Mouse (Mus musculus): ENCODE results near the gene Sema3b. TPM values are rescaled to one million over a fixed set of nuclear protein-coding genes. Genes with fewer than 3 reads are reported as not detected.

Sema3b gene
- polyA plus RNA-seq, 1 experiment, result 95.6 TPM

GRCm38 (mm10) chr9:107599433-107599832 lies 9.6 kb downstream of the Sema3b start:
- H3K4me3 ChIP-seq (replicated peaks; ENCODE audit: extremely low read depth, low read depth, low read length), result no peak overlapping the region
- H3K4me1 ChIP-seq (ENCODE audit: control insufficient read depth, insufficient read depth, low read length), result peaks cover 12% of the 10 kb centered on the region; the same call in 1 of the 2 replicates
- 89% methylated on average over 9 of the region's 9 CpGs for WGBS
- DNase-seq, result no peak
- no peak for TF ChIP-seq CTCF (IDR thresholded peaks at IDR 0.05; ENCODE audit: insufficient read depth, low read length)
- TF ChIP-seq POLR2A (IDR thresholded peaks at IDR 0.05; ENCODE audit: borderline replicate concordance, extremely low read depth, low read depth, low read length), result no peak

DNA sequence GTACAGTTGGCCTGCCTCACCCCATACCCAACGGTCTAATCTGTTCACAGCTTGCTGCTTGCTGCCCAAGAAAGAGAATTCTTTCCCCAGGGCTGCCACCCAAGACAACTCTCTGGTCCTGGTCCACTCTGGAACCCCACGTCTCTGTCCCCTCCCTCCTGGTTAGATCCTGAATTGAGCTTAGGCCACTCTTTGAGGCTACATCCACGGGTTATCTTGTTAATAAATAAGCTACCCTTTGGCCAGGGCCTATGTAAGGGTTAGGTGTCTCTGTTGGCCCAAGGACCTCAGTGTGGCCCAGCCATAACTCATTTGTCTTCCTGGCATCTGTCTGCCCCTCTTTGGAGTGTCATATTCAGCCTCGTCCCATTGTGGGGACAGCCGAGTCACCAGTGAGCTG lies 10.6 kb downstream of the Sema3b start:
- TF ChIP-seq POLR2A (IDR thresholded peaks at IDR 0.05; ENCODE audit: borderline replicate concordance, extremely low read depth, low read depth, low read length) (no peak), CTCF (IDR thresholded peaks at IDR 0.05; ENCODE audit: insufficient read depth, low read length) (no peak)
- DNase-seq, result no peak
- H3K4me1 ChIP-seq (ENCODE audit: control insufficient read depth, insufficient read depth, low read length), result peaks cover 14% of the 10 kb centered on the region; the same call in 1 of the 2 replicates
- WGBS, result 76% methylated on average over 5 of the region's 5 CpGs
- no peak overlapping the region for H3K4me3 ChIP-seq (replicated peaks; ENCODE audit: extremely low read depth, low read depth, low read length)

DNA sequence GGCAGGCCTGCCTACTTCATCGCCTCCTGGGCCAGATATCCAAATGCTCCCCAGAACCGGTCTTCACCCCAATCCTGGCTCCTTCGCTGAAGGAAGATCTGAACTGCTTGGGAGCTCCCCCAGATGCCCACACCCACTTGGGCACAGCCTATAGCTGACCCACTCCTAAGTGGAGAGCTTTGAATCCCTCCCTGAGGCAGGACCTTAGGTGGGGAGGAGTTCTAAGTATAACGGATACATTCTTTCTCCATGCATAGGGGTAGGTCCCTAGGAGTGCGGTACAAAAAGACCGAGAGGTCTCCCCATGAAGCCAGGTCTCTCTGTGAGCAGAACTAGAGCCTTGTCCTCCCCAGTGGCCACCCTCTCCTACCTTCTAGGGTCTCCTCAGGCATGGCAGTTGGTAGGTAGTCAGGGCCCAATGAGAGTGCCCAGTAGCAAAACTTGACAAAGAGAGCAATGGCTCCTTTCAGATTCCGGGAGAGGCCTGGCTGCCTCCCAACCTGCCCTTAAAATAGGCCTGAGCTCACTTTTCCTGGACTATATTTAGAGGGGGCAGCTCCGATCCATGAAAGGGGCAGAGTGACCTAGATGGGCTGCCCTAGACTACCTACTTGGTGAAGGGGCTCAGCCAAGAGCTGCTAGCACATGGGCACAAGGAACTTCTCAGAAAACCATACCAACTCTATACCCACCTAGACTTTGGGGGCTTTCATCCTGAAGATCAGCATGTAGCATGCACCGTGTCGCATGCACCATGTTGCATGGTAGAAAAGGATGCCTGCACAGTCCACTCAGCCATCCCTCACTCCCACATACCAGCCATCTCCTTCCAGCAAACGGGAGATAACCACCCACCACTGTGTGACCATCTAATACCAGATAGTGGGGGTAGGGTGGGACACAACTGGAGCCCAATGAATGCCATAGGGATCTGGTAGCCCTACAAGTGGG lies 12.1 kb downstream of the Sema3b start:
- no peak overlapping the region for H3K4me3 ChIP-seq (replicated peaks; ENCODE audit: extremely low read depth, low read depth, low read length)
- TF ChIP-seq POLR2A (IDR thresholded peaks at IDR 0.05; ENCODE audit: borderline replicate concordance, extremely low read depth, low read depth, low read length) (no peak), CTCF (IDR thresholded peaks at IDR 0.05; ENCODE audit: insufficient read depth, low read length) (no peak)
- DNase-seq, result no peak
- peaks cover 12% of the 10 kb centered on the region; the same call in 1 of the 2 replicates for H3K4me1 ChIP-seq (ENCODE audit: control insufficient read depth, insufficient read depth, low read length)
- 70% methylated on average over 11 of the region's 11 CpGs for WGBS

DNA sequence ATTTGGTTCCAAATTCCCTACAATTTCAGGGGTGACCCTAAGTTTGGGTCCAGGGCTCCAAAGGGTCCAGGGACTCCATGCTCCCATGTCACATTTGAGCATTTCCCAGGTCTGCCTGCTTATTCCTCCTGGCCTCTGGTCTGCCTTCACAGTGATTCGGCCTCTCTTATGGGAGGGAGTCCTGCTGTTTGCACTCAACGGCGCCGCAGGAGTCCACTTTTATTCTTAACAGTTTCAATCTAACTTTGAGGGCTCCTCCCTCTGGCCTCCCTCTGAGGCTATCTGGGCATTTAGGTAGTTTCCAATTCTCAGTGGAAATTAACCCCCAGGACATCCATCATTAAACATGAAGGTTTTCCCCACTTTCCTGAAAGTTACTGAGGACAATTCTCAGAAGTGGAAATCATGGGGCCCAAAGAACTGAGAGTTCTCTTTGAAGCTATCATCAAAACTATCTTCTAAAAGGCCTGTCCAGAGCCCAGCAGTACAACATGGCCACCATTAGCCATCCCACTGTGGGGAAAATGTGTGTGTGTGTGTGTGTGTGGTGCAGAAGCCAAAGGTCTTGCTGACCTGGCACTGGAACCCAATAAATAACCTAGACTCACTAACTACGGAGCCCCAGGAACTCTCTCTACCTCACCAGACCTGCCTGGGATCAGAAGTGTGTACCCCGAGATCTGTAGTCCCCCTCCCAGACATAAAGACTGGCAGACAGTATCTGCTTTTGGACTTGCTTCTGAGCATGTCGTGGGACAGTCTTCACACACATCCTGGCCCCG lies 14.6 kb downstream of the Sema3b start:
- H3K4me3 ChIP-seq (replicated peaks; ENCODE audit: extremely low read depth, low read depth, low read length), result no peak overlapping the region
- DNase-seq, result no peak
- peaks cover 16% of the 10 kb centered on the region for H3K4me1 ChIP-seq (ENCODE audit: control insufficient read depth, insufficient read depth, low read length)
- WGBS, result 85% methylated on average over 8 of the region's 8 CpGs
- TF ChIP-seq POLR2A (IDR thresholded peaks at IDR 0.05; ENCODE audit: borderline replicate concordance, extremely low read depth, low read depth, low read length) (no peak), CTCF (IDR thresholded peaks at IDR 0.05; ENCODE audit: insufficient read depth, low read length) (no peak)

GRCm38 (mm10) chr9:107593101-107593976 lies 15.7 kb downstream of the Sema3b start:
- TF ChIP-seq POLR2A (IDR thresholded peaks at IDR 0.05; ENCODE audit: borderline replicate concordance, extremely low read depth, low read depth, low read length) (no peak), CTCF (IDR thresholded peaks at IDR 0.05; ENCODE audit: insufficient read depth, low read length) (no peak)
- DNase-seq, result no peak
- Histone ChIP-seq H3K4me1 (ENCODE audit: control insufficient read depth, insufficient read depth, low read length) (peaks cover 16% of the 10 kb centered on the region), H3K4me3 (replicated peaks; ENCODE audit: extremely low read depth, low read depth, low read length) (no peak overlapping the region)
- 80% methylated on average over 11 of the region's 11 CpGs for WGBS

- DNase-seq, result no peak
- 54% methylated on average over 6 of the region's 6 CpGs for WGBS
- Histone ChIP-seq H3K4me3 (replicated peaks; ENCODE audit: extremely low read depth, low read depth, low read length) (no peak overlapping the region), H3K4me1 (ENCODE audit: control insufficient read depth, insufficient read depth, low read length) (peaks cover 9% of the 10 kb centered on the region)
- TF ChIP-seq POLR2A (IDR thresholded peaks at IDR 0.05; ENCODE audit: borderline replicate concordance, extremely low read depth, low read depth, low read length) (no peak), CTCF (IDR thresholded peaks at IDR 0.05; ENCODE audit: insufficient read depth, low read length) (no peak)
These were observed 18.3 kb downstream of the Sema3b start for GRCm38 (mm10) chr9:107590773-107591060.

- 66% methylated on average over 25 of the region's 25 CpGs for WGBS
- Histone ChIP-seq H3K4me3 (replicated peaks; ENCODE audit: extremely low read depth, low read depth, low read length) (no peak overlapping the region), H3K4me1 (ENCODE audit: control insufficient read depth, insufficient read depth, low read length) (peaks cover 9% of the 10 kb centered on the region)
- DNase-seq, result peak; percentile 78
- TF ChIP-seq CTCF (IDR thresholded peaks at IDR 0.05; ENCODE audit: insufficient read depth, low read length) (no peak), POLR2A (IDR thresholded peaks at IDR 0.05; ENCODE audit: borderline replicate concordance, extremely low read depth, low read depth, low read length) (0 out of 2 replicates have a peak, but pooled peaks have one; percentile 9)
These were observed 18.8 kb downstream of the Sema3b start for GRCm38 (mm10) chr9:107590058-107590772.

GRCm38 (mm10) chr9:107587833-107588639 lies 21.0 kb downstream of the Sema3b start:
- TF ChIP-seq CTCF (IDR thresholded peaks at IDR 0.05; ENCODE audit: insufficient read depth, low read length), result no peak
- TF ChIP-seq POLR2A (IDR thresholded peaks at IDR 0.05; ENCODE audit: borderline replicate concordance, extremely low read depth, low read depth, low read length), result no peak

More at GRCm38 (mm10) chr9:107587833-107588639, 21.0 kb downstream of the Sema3b start:
- 2% methylated on average over 33 of the region's 33 CpGs for WGBS
- Histone ChIP-seq H3K4me3 (replicated peaks; ENCODE audit: extremely low read depth, low read depth, low read length) (peak overlapping the region; percentile 72), H3K4me1 (ENCODE audit: control insufficient read depth, insufficient read depth, low read length) (peaks cover 7% of the 10 kb centered on the region)
- no peak for DNase-seq

All from lung, adult 2 months (tissue).